Comparison of ENCODE assay signal across 19 mouse cellular contexts in genomic region chr1:90164319-90164718, GRCm38 (mm10). TPM values are rescaled to one million over a fixed set of nuclear protein-coding genes. Genes with fewer than 3 reads are reported as not detected.
DNase-seq lines count a peak whose midpoint lies in the region; ATAC-seq and TF ChIP-seq lines count a peak whose summit lies in the region.
"Had no signal": no experiment of that assay in that cellular context is flagged by ENCODE, and none has a peak within 500 bp of the region (broad histone marks: within the 10 kb centered on the region; RNA-seq: fewer than 3 reads in every experiment).

No protein-coding gene starts in this region.

- ATAC-seq in neural tube, embryonic 11.5 days (ENCODE audit: insufficient read depth, low FRiP score, low TSS enrichment) = no peak
- ATAC-seq in neural tube, embryonic 15.5 days (ENCODE audit: low FRiP score) = no peak; the same call in 1 of the 2 replicates
- ATAC-seq in embryonic facial prominence, embryonic 14.5 days (ENCODE audit: low read depth) = peak; percentile 44; the same call in 1 of the 2 replicates
- no peak for ATAC-seq in neural tube, embryonic 14.5 days (ENCODE audit: low read depth)

- no peak overlapping the region for H3K27ac ChIP-seq in neural tube, embryonic 11.5 days (ENCODE audit: low read depth, low read length)
- no peak overlapping the region for H3K27ac ChIP-seq in neural tube, embryonic 15.5 days (replicated peaks)
- H3K27ac ChIP-seq in embryonic facial prominence, embryonic 14.5 days (replicated peaks; ENCODE audit: low read depth, low read length) = no peak overlapping the region; the same call in 1 of the 2 replicates
- 0 out of 2 replicates have a peak overlapping the region, but pooled peaks have one; percentile 39 for H3K27ac ChIP-seq in neural tube, embryonic 14.5 days (ENCODE audit: low read depth, low read length)
- H3K27ac ChIP-seq in layer of hippocampus, adult 2 months = no peak overlapping the region
- H3K27ac ChIP-seq: gastrocnemius, adult 2 months; left cerebral cortex, adult 2 months; limb, embryonic 15.5 days; macrophage had no signal

- no peaks in the 10 kb centered on the region for H3K9me3 ChIP-seq in neural tube, embryonic 11.5 days (ENCODE audit: control insufficient read depth, low read length)
- H3K9me3 ChIP-seq in neural tube, embryonic 15.5 days (replicated peaks) = no peaks in the 10 kb centered on the region
- no peaks in the 10 kb centered on the region for H3K9me3 ChIP-seq in embryonic facial prominence, embryonic 14.5 days (ENCODE audit: control insufficient read depth, low read length)
- no peaks in the 10 kb centered on the region for H3K9me3 ChIP-seq in neural tube, embryonic 14.5 days (ENCODE audit: control insufficient read depth, low read length)
- H3K9me3 ChIP-seq: limb, embryonic 15.5 days had no signal

- DNase-seq in neural tube, embryonic 11.5 days (ENCODE audit: low spot score) = no peak
- peak; percentile 10 for DNase-seq in ZHBTc4 (ENCODE audit: low read depth, low spot score)
- peak; percentile 38 for DNase-seq in embryonic facial prominence, embryonic 14.5 days (ENCODE audit: low spot score)
- no peak for DNase-seq in adrenal gland, postnatal 25 days
- no peak for DNase-seq in layer of hippocampus, adult 2 months (ENCODE audit: low spot score in 2 of 2)
- DNase-seq: adrenal gland, postnatal 14 days; gastrocnemius, adult 2 months; heart, postnatal 14 days; kidney, adult 11 months; lung, adult 18-20 months; thymus, postnatal 36 days had no signal

- no peaks in the 10 kb centered on the region for H3K27me3 ChIP-seq in neural tube, embryonic 11.5 days (ENCODE audit: control insufficient read depth, insufficient read depth, low read length)
- H3K27me3 ChIP-seq in neural tube, embryonic 15.5 days (replicated peaks) = no peaks in the 10 kb centered on the region
- no peaks in the 10 kb centered on the region for H3K27me3 ChIP-seq in embryonic facial prominence, embryonic 14.5 days (replicated peaks; ENCODE audit: control insufficient read depth, insufficient read depth, low read length)
- H3K27me3 ChIP-seq in neural tube, embryonic 14.5 days (ENCODE audit: control insufficient read depth, insufficient read depth, low read length) = no peaks in the 10 kb centered on the region
- H3K27me3 ChIP-seq: limb, embryonic 15.5 days had no signal

- WGBS in neural tube, embryonic 11.5 days = 45% methylated on average over 3 of the region's 3 CpGs
- WGBS in neural tube, embryonic 15.5 days = 24% methylated on average over 3 of the region's 3 CpGs
- WGBS in embryonic facial prominence, embryonic 14.5 days = 40% methylated on average over 3 of the region's 3 CpGs
- 29% methylated on average over 3 of the region's 3 CpGs for WGBS in neural tube, embryonic 14.5 days

- no peak for TF ChIP-seq CTCF in layer of hippocampus, adult 2 months (conservative IDR thresholded peaks at IDR 0.05)

- peaks cover 5% of the 10 kb centered on the region; the same call in 1 of the 2 replicates for H3K4me1 ChIP-seq in neural tube, embryonic 11.5 days (ENCODE audit: control insufficient read depth, insufficient read depth, low read length)
- peaks cover 9% of the 10 kb centered on the region; the same call in 1 of the 2 replicates for H3K4me1 ChIP-seq in neural tube, embryonic 15.5 days
- H3K4me1 ChIP-seq in embryonic facial prominence, embryonic 14.5 days (ENCODE audit: control insufficient read depth, insufficient read depth, low read length) = peaks cover 20% of the 10 kb centered on the region
- no peaks in the 10 kb centered on the region for H3K4me1 ChIP-seq in neural tube, embryonic 14.5 days (ENCODE audit: control insufficient read depth, insufficient read depth, low read length)

- H3K36me3 ChIP-seq in neural tube, embryonic 11.5 days (ENCODE audit: control insufficient read depth, insufficient read depth, low read length) = no peaks in the 10 kb centered on the region
- H3K36me3 ChIP-seq in neural tube, embryonic 15.5 days = no peaks in the 10 kb centered on the region
- no peaks in the 10 kb centered on the region for H3K36me3 ChIP-seq in embryonic facial prominence, embryonic 14.5 days (ENCODE audit: control insufficient read depth, insufficient read depth, low read length)
- no peaks in the 10 kb centered on the region for H3K36me3 ChIP-seq in neural tube, embryonic 14.5 days (ENCODE audit: control insufficient read depth, insufficient read depth, low read length)
- H3K36me3 ChIP-seq: limb, embryonic 15.5 days had no signal

- H3K4me3 ChIP-seq in neural tube, embryonic 11.5 days (ENCODE audit: low read depth, low read length) = no peak overlapping the region
- no peak overlapping the region for H3K4me3 ChIP-seq in neural tube, embryonic 15.5 days (replicated peaks)
- no peak overlapping the region for H3K4me3 ChIP-seq in embryonic facial prominence, embryonic 14.5 days (ENCODE audit: low read depth, low read length)
- no peak overlapping the region for H3K4me3 ChIP-seq in neural tube, embryonic 14.5 days (ENCODE audit: low read depth, low read length)
- H3K4me3 ChIP-seq in layer of hippocampus, adult 2 months = no peak overlapping the region
- H3K4me3 ChIP-seq: erythroblast, embryonic 14.5 days; gastrocnemius, adult 2 months; left cerebral cortex, adult 2 months; limb, embryonic 15.5 days had no signal

- 0 out of 2 replicates have a peak overlapping the region, but pooled peaks have one; percentile 1 for H3K9ac ChIP-seq in neural tube, embryonic 11.5 days (ENCODE audit: low read length)
- H3K9ac ChIP-seq in neural tube, embryonic 15.5 days (replicated peaks) = no peak overlapping the region
- H3K9ac ChIP-seq in embryonic facial prominence, embryonic 14.5 days (ENCODE audit: low read depth, low read length) = no peak overlapping the region
- no peak overlapping the region for H3K9ac ChIP-seq in neural tube, embryonic 14.5 days (replicated peaks; ENCODE audit: low read depth, low read length)
- H3K9ac ChIP-seq: limb, embryonic 15.5 days had no signal

- H3K4me2 ChIP-seq in neural tube, embryonic 11.5 days (ENCODE audit: low read depth) = no peak overlapping the region
- H3K4me2 ChIP-seq in neural tube, embryonic 15.5 days = no peak overlapping the region
- H3K4me2 ChIP-seq in embryonic facial prominence, embryonic 14.5 days (ENCODE audit: low read depth, low read length) = no peak overlapping the region
- no peak overlapping the region for H3K4me2 ChIP-seq in neural tube, embryonic 14.5 days (ENCODE audit: low read depth, low read length)
- H3K4me2 ChIP-seq: limb, embryonic 15.5 days had no signal

RNA-seq across cellular contexts. Expression of gene Iqca, which starts 11.1 kb away (rescaled TPM):
- polyA plus RNA-seq in neural tube, embryonic 11.5 days (2014; fragmentation: Nextera tagmentation; extraction: Ambion mirVana) = 0.11 TPM in 1 of 2 replicates, not detected in the other
- 0.42 and 0.52 TPM in 2 replicates for polyA plus RNA-seq in neural tube, embryonic 15.5 days (2015; fragmentation: Nextera tagmentation; extraction: Ambion mirVana)
- polyA plus RNA-seq in embryonic facial prominence, embryonic 14.5 days (2014; fragmentation: Nextera tagmentation; extraction: Ambion mirVana) = 0.73 and 1.8 TPM in 2 replicates
- 0.70 TPM in 1 of 2 replicates, not detected in the other for polyA plus RNA-seq in neural tube, embryonic 14.5 days (2014; fragmentation: Nextera tagmentation; extraction: Ambion mirVana)
- not detected in 2 replicates for total RNA-seq in adrenal gland, postnatal 25 days (2021)
- total RNA-seq in layer of hippocampus, adult 2 months (2021) = 1 to 10 TPM; 1.6 to 2.4 TPM
- total RNA-seq: adrenal gland, postnatal 14 days; gastrocnemius, adult 2 months had no signal
- polyA plus RNA-seq: erythroblast, embryonic 14.5 days; macrophage; small intestine, adult 2 months; stomach, embryonic 16.5 days had no signal

RNA-seq across cellular contexts. Expression of gene Ackr3, which starts 39.5 kb away (rescaled TPM):
- polyA plus RNA-seq in neural tube, embryonic 11.5 days (2014; fragmentation: Nextera tagmentation; extraction: Ambion mirVana) = 45.9 and 47.0 TPM in 2 replicates
- 7.5 and 7.7 TPM in 2 replicates for polyA plus RNA-seq in neural tube, embryonic 15.5 days (2015; fragmentation: Nextera tagmentation; extraction: Ambion mirVana)
- 27.0 and 32.2 TPM in 2 replicates for polyA plus RNA-seq in embryonic facial prominence, embryonic 14.5 days (2014; fragmentation: Nextera tagmentation; extraction: Ambion mirVana)
- polyA plus RNA-seq in neural tube, embryonic 14.5 days (2014; fragmentation: Nextera tagmentation; extraction: Ambion mirVana) = 8.7 and 10.8 TPM in 2 replicates
- total RNA-seq in adrenal gland, postnatal 25 days (2021) = 71.5 and 101 TPM in 2 replicates
- 10 to 100 TPM; 13.7 to 17.8 TPM for total RNA-seq in layer of hippocampus, adult 2 months (2021)
- polyA plus RNA-seq: erythroblast, embryonic 14.5 days; macrophage had no signal

Comparison
In these comparisons a context has a peak if more than half of its experiments do, and no peak if none do; other contexts are left out.
1. DNase-seq: peak in ZHBTc4 (single experiment) and embryonic facial prominence, embryonic 14.5 days (single experiment); none in neural tube, embryonic 11.5 days (single experiment), adrenal gland, postnatal 25 days (single experiment) and layer of hippocampus, adult 2 months (0 of 2).